Mouse (Mus musculus) kidney, adult 10 weeks (tissue): ENCODE measurements around the gene Psmg4. TPM values are rescaled to one million over a fixed set of nuclear protein-coding genes. Genes with fewer than 3 reads are reported as not detected.

Source experiments
- polyA plus RNA-seq: library from polyadenylated mRNA; stranded (reverse); fragments of 350-450 nt; fragmentation: Illumina TruSeq; extraction: RNeasy Lipid Tissue Mini Kit (QIAGEN cat#74804); gene quantifications from one replicate; pipeline ENCODE4 v1.2.3, GENCODE M21; 2014; ENCODE audit warnings: low read depth, low replicate concordance

Psmg4 gene
- polyA plus RNA-seq: 12.1 TPM

GRCm38 (mm10) chr13:34162491-34163303, at the start of gene Psmg4:
Gene Psmg4, plus strand, starts transcription at chr13:34162964.

GRCm38 (mm10) chr13:34130226-34130731, 32.5 kb upstream of the Psmg4 start, which contains the start of gene Tubb2b:
Gene Tubb2b, minus strand, starts transcription at chr13:34130466.

Other genes with a start within 250 kb of the Psmg4 start
- gene Nqo2, start 198.3 kb upstream of the Psmg4 start, polyA plus RNA-seq: 98.7 TPM
- gene Ripk1, start 160.6 kb upstream of the Psmg4 start, polyA plus RNA-seq: 35.2 TPM
- gene Serpinb6a, start 160.2 kb upstream of the Psmg4 start, polyA plus RNA-seq: 87.1 TPM
- gene Bphl, start 125.4 kb upstream of the Psmg4 start, polyA plus RNA-seq: 279 TPM
- gene Tubb2a, start 85.0 kb upstream of the Psmg4 start, polyA plus RNA-seq: 5.7 TPM
- gene Tubb2b, start 32.5 kb upstream of the Psmg4 start, polyA plus RNA-seq: 3.7 TPM
- gene Slc22a23, start 182.2 kb downstream of the Psmg4 start, polyA plus RNA-seq: 33.8 TPM